Mouse (Mus musculus) adrenal gland, postnatal 36 days (tissue): ENCODE measurements around the gene Tmem219. TPM values are rescaled to one million over a fixed set of nuclear protein-coding genes. Genes with fewer than 3 reads are reported as not detected.

Experiments used
- DNase-seq, 2 experiments: peaks; one replicate each; pipeline ENCODE4 v3.0.0; 2021; ENCODE audit warnings: mixed read lengths in 1 of 2
- long read RNA-seq, 2 experiments: library from polyadenylated mRNA; stranded (forward); transcript quantifications; one replicate each; pipeline ENCODE4 v2.0.0; 2021; ENCODE audit warnings: borderline sequencing depth in 2 of 2
- total RNA-seq, 2 experiments: library from RNA; stranded (reverse); gene quantifications; 2 replicates each; pipeline ENCODE4 v1.2.3; 2021

The Tmem219 gene
- 10 to 100 TPM; 27.3 to 32.4 TPM for total RNA-seq
- long read RNA-seq, experiment 1, transcript Tmem219-201 (6 exons, 941 nt) = major isoform, 9 of 29 reads
- long read RNA-seq, experiment 1, transcript Tmem219-203 (5 exons, 1,087 nt) = minor isoform, 5 of 29 reads
- long read RNA-seq, experiment 1, transcript Tmem219-204 (6 exons, 915 nt) = minor isoform, 6 of 29 reads
- long read RNA-seq, experiment 1, partial matches to known transcripts = 1 of 29 reads
- long read RNA-seq, experiment 1, other reads (novel, unspliced or antisense) = 5 of 29 reads
- long read RNA-seq, experiment 2, transcript Tmem219-204 (6 exons, 915 nt) = major isoform, 10 of 18 reads
- long read RNA-seq, experiment 2, partial matches to known transcripts = 0 of 18 reads
- long read RNA-seq, experiment 2, other reads (novel, unspliced or antisense) = 0 of 18 reads

- peak in 1 of 2 experiments; percentile 53 for DNase-seq
Measured at GRCm38 (mm10) chr7:126922624-126923060, at the start of gene Tmem219. Tmem219 (minus strand) TSS chr7:126922917.

- DNase-seq = peak; percentile 50 to 69
Measured at GRCm38 (mm10) chr7:126967361-126967760, 44.6 kb upstream of the Tmem219 start.

GRCm38 (mm10) chr7:126965568-126965967 lies 42.9 kb upstream of the Tmem219 start:
- DNase-seq = peak in 1 of 2 experiments; percentile 26

- peak; percentile 50 to 73 for DNase-seq
Measured at GRCm38 (mm10) chr7:126963548-126964286, 41.0 kb upstream of the Tmem219 start.

GRCm38 (mm10) chr7:126961965-126962364 lies 39.2 kb upstream of the Tmem219 start:
- no peak for DNase-seq

GRCm38 (mm10) chr7:126961095-126961494 lies 38.4 kb upstream of the Tmem219 start:
- no peak for DNase-seq

- DNase-seq = no peak
Measured at GRCm38 (mm10) chr7:126959780-126960179, 37.1 kb upstream of the Tmem219 start.

- no peak for DNase-seq
Measured at GRCm38 (mm10) chr7:126955125-126955524, 32.4 kb upstream of the Tmem219 start.

GRCm38 (mm10) chr7:126952646-126953045 lies 29.9 kb upstream of the Tmem219 start:
- DNase-seq = no peak

GRCm38 (mm10) chr7:126951741-126952140 lies 29.0 kb upstream of the Tmem219 start:
- DNase-seq = no peak

- no peak for DNase-seq
Measured at GRCm38 (mm10) chr7:126950647-126951615, 28.2 kb upstream of the Tmem219 start.

GRCm38 (mm10) chr7:126949793-126950646 lies 27.3 kb upstream of the Tmem219 start, which contains the start of gene Sez6l2:
Sez6l2 (plus strand) TSS chr7:126950563.
- DNase-seq = peak; percentile 95 to 96

GRCm38 (mm10) chr7:126949403-126949792 lies 26.7 kb upstream of the Tmem219 start, which contains the start of gene Asphd1:
Asphd1 (minus strand) TSS chr7:126949582.
- DNase-seq = no peak

GRCm38 (mm10) chr7:126948626-126949025 lies 25.9 kb upstream of the Tmem219 start:
- no peak for DNase-seq

- peak in 1 of 2 experiments; percentile 55 for DNase-seq
Measured at GRCm38 (mm10) chr7:126946530-126946929, 23.8 kb upstream of the Tmem219 start.

- no peak for DNase-seq
Measured at GRCm38 (mm10) chr7:126941801-126942200, 19.1 kb upstream of the Tmem219 start.

- DNase-seq = no peak
Measured at GRCm38 (mm10) chr7:126941171-126941570, 18.5 kb upstream of the Tmem219 start.

GRCm38 (mm10) chr7:126932652-126933051 lies 9.9 kb upstream of the Tmem219 start:
- no peak for DNase-seq

GRCm38 (mm10) chr7:126929046-126929445 lies 6.3 kb upstream of the Tmem219 start:
- DNase-seq = peak; percentile 62 to 67

GRCm38 (mm10) chr7:126928384-126929037 lies 5.8 kb upstream of the Tmem219 start, which contains the start of gene Kctd13:
Kctd13 (plus strand) TSS chr7:126928879.
- peak; percentile 95 to 98 for DNase-seq
